Mouse (Mus musculus) brown adipose tissue, adult 24 weeks (tissue): ENCODE results near the gene Acsl6. TPM values are rescaled to one million over a fixed set of nuclear protein-coding genes. Genes with fewer than 3 reads are reported as not detected.

Experiments
- H3K27ac ChIP-seq: fragments of 200-500 bp; replicated peaks from 2 replicates; pipeline ENCODE4 v1.5.1; 2012; ENCODE audit warnings: low read depth, mild to moderate bottlenecking, low read length
- H3K4me1 ChIP-seq: fragments of 200-500 bp; 2 replicates; pipeline ENCODE4 v1.6.1; 2012; ENCODE audit warnings: low read length, mixed read lengths; ENCODE audit not compliant: control insufficient read depth, insufficient read depth, insufficient read length
- H3K4me3 ChIP-seq: fragments of 200-500 bp; 2 replicates; pipeline ENCODE4 v1.5.1; 2012; ENCODE audit warnings: low read depth, mild to moderate bottlenecking, low read length, moderate library complexity; ENCODE audit not compliant: insufficient read depth
- polyA plus RNA-seq: library from polyadenylated mRNA; stranded (reverse); fragments of >200 nt; gene quantifications from 2 replicates; pipeline ENCODE4 v1.2.4, GENCODE M21; 2012; ENCODE audit not compliant: missing spikeins, insufficient read depth, insufficient read length

The Acsl6 gene
- polyA plus RNA-seq, 1 experiment = not detected

- Histone ChIP-seq H3K27ac (no peak overlapping the region), H3K4me1 (no peaks in the 10 kb centered on the region), H3K4me3 (no peak overlapping the region)
Observed at GRCm38 (mm10) chr11:54298777-54299176, 4.8 kb upstream of the Acsl6 start.

- H3K27ac ChIP-seq = no peak overlapping the region
- H3K4me3 ChIP-seq = no peak overlapping the region
- no peaks in the 10 kb centered on the region for H3K4me1 ChIP-seq
Observed at GRCm38 (mm10) chr11:54301994-54302393, 1.6 kb upstream of the Acsl6 start.

GRCm38 (mm10) chr11:54302606-54303005, 992 bp upstream of the Acsl6 start:
- H3K4me3 ChIP-seq = no peak overlapping the region
- H3K27ac ChIP-seq = no peak overlapping the region
- H3K4me1 ChIP-seq = no peaks in the 10 kb centered on the region

GRCm38 (mm10) chr11:54303076-54303727, 396 bp upstream of the Acsl6 start:
- Histone ChIP-seq H3K4me3 (no peak overlapping the region), H3K27ac (no peak overlapping the region), H3K4me1 (no peaks in the 10 kb centered on the region)

- Histone ChIP-seq H3K27ac (no peak overlapping the region), H3K4me3 (peak overlapping the region; percentile 50; the same call in 1 of the 2 replicates)
Observed at GRCm38 (mm10) chr11:54304471-54304873, 874 bp downstream of the Acsl6 start.

GRCm38 (mm10) chr11:54305331-54305730, 1.7 kb downstream of the Acsl6 start:
- no peak overlapping the region for H3K4me3 ChIP-seq
- no peaks in the 10 kb centered on the region for H3K4me1 ChIP-seq
- H3K27ac ChIP-seq = no peak overlapping the region

More at GRCm38 (mm10) chr11:54304471-54304873, 874 bp downstream of the Acsl6 start:
- H3K4me1 ChIP-seq = no peaks in the 10 kb centered on the region

- no peak overlapping the region for H3K4me3 ChIP-seq
- no peak overlapping the region for H3K27ac ChIP-seq
- H3K4me1 ChIP-seq = no peaks in the 10 kb centered on the region
Observed at GRCm38 (mm10) chr11:54307139-54307816, 3.7 kb downstream of the Acsl6 start.

- Histone ChIP-seq H3K4me3 (no peak overlapping the region), H3K27ac (no peak overlapping the region), H3K4me1 (0 out of 2 replicates have a peak, but pooled peaks cover 2% of the 10 kb centered on the region)
Observed at GRCm38 (mm10) chr11:54310588-54310987, 7.0 kb downstream of the Acsl6 start.

GRCm38 (mm10) chr11:54312021-54312420, 8.4 kb downstream of the Acsl6 start:
- Histone ChIP-seq H3K4me1 (0 out of 2 replicates have a peak, but pooled peaks cover 2% of the 10 kb centered on the region), H3K4me3 (no peak overlapping the region), H3K27ac (no peak overlapping the region)

- Histone ChIP-seq H3K27ac (no peak overlapping the region), H3K4me1 (0 out of 2 replicates have a peak, but pooled peaks cover 2% of the 10 kb centered on the region), H3K4me3 (no peak overlapping the region)
Observed at GRCm38 (mm10) chr11:54312603-54313002, 9.0 kb downstream of the Acsl6 start.

- H3K27ac ChIP-seq = no peak overlapping the region
- H3K4me1 ChIP-seq = 0 out of 2 replicates have a peak, but pooled peaks cover 2% of the 10 kb centered on the region
- no peak overlapping the region for H3K4me3 ChIP-seq
Observed at GRCm38 (mm10) chr11:54313391-54314360, 10.1 kb downstream of the Acsl6 start.

GRCm38 (mm10) chr11:54314740-54315139, 11.1 kb downstream of the Acsl6 start:
- Histone ChIP-seq H3K4me1 (0 out of 2 replicates have a peak, but pooled peaks cover 2% of the 10 kb centered on the region), H3K27ac (no peak overlapping the region), H3K4me3 (no peak overlapping the region)

- Histone ChIP-seq H3K4me3 (no peak overlapping the region), H3K4me1 (0 out of 2 replicates have a peak, but pooled peaks cover 2% of the 10 kb centered on the region), H3K27ac (no peak overlapping the region)
Observed at GRCm38 (mm10) chr11:54315336-54315735, 11.7 kb downstream of the Acsl6 start.

- Histone ChIP-seq H3K4me3 (no peak overlapping the region), H3K27ac (no peak overlapping the region), H3K4me1 (0 out of 2 replicates have a peak, but pooled peaks cover 2% of the 10 kb centered on the region)
Observed at GRCm38 (mm10) chr11:54317361-54317760, 13.8 kb downstream of the Acsl6 start.

- 0 out of 2 replicates have a peak, but pooled peaks cover 2% of the 10 kb centered on the region for H3K4me1 ChIP-seq
- H3K4me3 ChIP-seq = no peak overlapping the region
- no peak overlapping the region for H3K27ac ChIP-seq
Observed at GRCm38 (mm10) chr11:54317795-54318194, 14.2 kb downstream of the Acsl6 start.
